Mouse (Mus musculus): ENCODE results near the gene Polr3gl.

Polr3gl gene

DNA sequence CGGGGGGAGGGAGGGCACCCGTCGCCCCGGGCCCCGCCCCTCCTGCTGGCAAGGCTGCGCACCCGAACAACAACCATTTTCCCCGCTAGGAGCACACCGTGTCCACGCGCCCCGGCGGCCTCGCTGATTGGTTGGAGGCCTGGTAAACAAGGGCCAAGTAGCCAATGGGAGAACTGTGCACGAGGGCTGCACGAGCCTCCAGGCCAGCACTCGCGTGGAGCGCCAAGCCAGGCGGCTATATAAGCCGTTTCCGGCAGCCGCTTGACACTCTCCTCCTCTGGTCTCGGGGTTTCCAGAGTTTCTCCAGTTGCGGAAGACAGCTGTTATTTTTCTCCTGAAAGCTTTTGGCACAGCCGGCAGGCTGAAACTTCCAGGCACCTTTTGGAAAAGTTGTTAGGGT is 36.3 kb downstream of the Polr3gl start, which contains the start of gene Txnip:
Txnip (plus strand) TSS at position 264 of the 400 bp plus-strand sequence.
- DNase-seq (ENCODE audit: low spot score), result peak; percentile 99

DNA sequence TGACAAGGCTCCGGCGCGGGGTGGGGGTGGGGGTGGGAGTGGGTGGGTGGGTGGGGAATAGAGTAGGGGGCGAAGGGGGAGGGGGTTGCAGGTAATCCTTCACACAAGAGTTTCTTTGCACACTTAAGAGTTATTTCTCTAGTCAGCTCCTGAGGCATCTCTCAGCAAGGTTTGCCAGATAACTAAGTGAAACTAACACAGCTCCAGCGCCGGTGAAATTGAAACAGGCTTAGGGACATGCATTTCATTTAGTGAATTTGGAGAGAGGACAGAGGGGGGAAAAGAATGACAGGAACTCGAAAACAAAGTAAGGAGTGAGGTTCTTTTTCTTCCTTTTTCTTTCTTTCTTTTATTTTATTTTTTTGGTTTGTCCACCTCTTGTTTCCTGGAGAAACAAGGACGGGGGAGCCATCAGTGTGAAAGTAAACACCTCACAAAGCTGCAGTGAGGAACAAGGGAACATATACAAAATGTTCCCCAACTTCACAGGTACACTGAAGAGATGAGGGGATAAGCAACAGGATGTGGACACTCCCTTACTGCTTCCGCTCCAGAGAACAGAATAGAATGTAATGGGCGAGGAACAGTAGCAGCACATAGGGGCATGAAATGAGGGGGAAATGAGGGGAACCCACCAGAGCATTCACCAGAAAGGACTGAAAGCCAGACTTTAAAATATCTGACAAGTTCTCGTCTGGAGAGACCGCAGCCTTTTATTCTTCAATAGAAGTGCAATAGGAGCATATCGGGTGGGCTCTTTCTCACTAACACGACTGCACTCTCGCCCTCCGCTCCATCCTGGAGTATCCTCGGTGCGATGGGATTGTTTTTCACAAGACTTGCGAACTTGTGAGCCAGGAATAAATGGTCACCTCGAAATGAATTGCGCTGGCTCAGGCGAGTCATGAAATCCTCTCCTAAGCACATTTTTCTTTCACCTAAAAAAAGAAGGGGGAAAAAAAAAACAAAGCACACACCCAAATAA is 37.0 kb downstream of the Polr3gl start:
- DNase-seq (ENCODE audit: low spot score), result no peak

DNA sequence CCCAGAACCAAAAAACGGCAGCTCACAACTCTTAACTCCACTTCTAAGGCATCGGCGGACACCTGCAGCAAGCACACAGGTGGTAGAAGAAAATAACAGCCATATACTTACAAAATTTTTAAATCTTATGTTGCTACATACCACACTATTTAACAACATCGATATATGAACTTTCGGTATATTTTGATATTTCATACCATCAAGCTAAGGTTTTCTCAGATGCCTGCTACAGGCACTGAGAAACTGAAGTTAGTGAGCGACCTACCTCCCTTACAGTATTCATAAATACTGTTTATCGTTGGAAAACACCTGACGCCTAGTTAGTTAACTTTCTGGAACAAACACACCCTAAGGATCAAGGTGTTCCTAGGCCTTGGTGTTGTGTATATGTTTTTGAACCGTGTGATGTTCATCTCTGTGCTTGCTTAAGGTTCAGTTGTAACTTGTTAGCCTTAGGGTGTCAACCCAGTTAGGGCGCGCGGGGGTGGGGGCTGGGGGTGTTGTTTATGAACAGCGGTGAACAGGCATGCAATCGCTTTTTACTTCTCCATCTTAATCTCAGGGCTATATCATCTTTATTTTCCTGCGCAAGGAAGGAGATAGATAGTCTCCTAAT is 37.9 kb downstream of the Polr3gl start:
- DNase-seq (ENCODE audit: low spot score), result no peak

DNA sequence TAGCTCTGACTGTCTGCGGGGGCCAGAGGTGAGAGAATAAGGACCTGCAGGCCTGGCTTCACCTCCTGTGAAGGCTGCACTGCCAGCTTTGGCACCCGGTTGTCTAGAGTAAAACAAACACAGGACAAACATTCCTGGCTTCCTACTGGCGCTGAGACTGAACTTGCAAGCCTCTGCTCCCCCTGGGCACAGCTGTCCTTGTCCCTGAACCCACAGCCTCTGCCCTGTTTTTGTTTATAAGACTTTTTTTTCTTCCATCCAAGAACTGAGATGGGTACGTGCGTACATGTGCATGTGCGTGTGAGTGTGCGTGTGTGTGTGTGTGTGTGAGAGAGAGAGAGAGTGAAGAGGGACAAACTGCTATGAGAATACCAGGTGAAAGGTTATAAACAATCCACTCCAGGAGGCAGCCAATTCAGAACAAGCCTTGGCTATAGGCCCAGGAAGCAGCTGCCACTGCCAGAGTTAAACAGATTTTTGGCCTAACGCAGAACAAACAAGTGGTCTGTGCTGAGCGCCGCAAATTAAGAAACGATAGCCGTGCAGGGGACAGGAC is 38.9 kb downstream of the Polr3gl start:
- no peak for DNase-seq (ENCODE audit: low spot score)

DNA sequence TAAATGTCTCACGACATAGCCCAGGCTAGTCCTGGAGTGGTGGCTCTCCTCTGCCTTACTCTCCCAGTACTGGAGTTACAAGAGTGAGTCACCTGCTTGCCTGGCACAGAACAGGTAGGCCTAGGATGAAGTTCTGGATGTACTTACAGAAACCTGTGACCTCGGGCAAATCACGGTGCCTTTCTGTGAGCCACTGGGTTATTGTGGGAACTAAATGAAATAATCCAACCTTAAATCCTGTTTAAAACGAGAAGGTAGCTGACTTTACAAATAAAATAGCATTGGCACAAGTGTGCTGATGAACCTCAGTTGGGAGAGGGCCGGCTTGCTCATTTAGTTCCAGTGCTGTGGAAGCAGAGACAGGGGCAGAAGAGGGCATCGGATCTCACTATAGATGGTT is 39.7 kb downstream of the Polr3gl start:
- DNase-seq (ENCODE audit: low spot score), result no peak

DNA sequence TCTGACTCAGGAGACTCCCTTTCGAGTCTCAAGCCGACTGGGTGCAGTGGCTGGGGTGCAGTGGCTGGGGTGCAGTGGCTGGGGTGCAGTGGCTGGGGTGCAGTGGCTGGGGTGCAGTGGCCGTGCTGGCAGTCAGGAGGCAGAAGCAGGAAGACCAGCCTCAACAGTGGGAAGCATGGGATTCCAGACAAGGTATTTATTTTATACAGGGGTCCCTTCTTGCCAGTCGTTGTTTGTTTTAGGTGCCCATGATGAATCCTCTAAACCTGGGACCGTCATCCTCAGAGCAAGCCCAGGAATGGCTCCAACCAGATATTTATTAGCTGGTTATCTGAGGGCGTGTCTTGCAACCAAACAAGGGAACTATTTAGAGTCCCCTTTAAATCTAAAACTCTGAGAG is 40.4 kb downstream of the Polr3gl start:
- no peak for DNase-seq (ENCODE audit: low spot score)

DNA sequence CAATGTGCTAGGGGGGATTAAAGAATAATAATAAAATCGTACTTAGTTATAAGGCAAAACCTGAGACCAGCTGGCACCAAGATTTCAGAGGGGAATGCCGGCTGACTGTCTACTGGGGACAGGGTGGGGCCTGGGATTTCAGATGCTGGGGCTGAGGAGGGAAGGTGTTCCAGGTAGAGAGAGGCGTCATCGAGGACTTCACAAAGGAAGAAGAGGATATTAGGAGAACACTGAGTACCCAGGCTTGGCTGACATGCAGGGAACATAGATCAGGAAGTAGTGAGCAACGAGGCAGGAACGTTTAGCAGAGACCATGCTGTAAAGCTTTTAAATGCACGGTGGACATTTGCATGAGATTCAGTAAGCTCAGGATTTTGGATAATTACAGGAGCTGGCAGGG is 42.1 kb downstream of the Polr3gl start:
- no peak for DNase-seq (ENCODE audit: low spot score)

DNA sequence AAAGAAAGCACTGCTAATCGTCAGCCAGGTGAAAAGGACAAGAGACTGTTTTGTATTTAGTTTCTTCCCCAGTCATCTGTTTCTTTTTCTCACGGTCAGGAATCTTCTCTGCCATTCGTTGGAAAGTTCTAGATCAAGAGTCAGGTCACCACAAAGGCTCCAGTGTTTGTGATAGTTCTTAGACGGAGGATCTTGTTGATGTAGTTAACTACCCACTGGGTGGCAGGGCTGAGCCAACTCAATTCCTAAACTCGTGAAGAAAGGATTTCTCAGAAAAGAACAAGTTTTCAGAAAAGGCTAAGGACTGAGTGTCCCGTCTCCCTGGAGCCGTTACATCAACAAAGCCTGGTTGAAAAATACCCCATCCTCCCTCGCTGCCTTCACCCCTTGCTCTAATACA is 42.8 kb downstream of the Polr3gl start:
- no peak for DNase-seq (ENCODE audit: low spot score)

DNA sequence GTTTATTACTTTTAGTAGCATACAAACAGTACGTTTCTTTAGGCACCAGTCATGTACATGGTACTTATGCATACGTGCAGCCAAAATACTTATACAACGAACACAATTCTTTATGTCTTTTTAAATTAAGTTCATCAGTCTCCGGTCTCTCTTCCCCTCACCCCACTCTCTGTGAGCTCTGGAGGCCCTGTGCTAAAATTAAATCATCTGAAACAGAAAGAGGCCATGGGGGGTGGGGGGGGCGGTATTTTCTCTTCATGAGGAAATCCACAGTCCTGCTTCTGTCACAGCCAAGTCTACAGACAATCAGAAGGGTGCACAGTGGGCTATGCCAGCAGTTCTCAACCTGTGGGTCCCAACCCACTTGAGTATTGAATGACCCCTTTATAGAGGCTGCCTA is 44.6 kb downstream of the Polr3gl start:
- no peak for DNase-seq (ENCODE audit: low spot score)

DNA sequence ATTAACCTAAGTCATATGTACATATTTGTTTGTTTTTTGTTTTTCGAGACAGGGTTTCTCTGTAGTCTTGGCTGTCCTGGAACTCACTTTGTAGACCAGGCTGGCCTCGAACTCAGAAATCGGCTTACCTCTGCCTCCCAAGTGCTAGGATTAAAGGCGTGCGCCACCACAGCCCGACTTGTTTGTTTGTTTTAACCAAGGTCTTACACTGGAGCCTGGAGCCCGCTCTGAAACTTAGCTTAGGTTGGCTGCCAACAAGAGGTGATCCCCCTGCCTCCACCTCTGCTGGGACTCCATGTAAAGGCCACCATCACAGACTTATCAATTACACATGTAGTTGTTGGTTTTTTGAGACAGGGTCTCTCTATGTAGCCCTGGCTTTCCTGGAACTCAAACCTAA is 45.2 kb downstream of the Polr3gl start:
- no peak for DNase-seq (ENCODE audit: low spot score)

DNA sequence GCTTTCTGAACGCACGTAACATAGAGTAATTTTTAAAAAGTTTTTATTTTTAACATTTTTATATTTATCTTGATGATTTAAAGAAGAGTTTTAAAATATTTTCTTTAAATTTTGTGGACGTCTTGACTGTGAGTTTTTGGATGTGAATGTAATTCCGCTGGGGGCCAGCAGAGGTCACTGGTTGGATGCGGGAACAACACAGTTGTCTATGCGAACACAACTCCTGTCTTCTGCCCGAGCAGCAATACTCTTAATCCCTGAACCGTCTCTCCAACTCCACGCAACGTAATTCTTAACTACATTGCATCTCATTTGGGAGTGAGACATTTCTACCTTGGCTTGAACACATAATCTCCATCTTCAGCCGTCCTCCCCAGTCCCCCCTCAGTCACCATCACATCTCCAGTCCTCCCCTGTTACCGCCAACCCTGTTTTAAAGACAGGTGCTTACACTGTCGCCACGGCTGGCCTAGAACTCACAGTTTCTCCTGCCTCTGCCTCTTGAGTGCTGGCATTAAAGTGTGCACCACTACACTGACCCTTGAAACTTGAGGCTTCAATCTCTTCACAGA is 46.5 kb downstream of the Polr3gl start:
- no peak for DNase-seq (ENCODE audit: low spot score)

DNA sequence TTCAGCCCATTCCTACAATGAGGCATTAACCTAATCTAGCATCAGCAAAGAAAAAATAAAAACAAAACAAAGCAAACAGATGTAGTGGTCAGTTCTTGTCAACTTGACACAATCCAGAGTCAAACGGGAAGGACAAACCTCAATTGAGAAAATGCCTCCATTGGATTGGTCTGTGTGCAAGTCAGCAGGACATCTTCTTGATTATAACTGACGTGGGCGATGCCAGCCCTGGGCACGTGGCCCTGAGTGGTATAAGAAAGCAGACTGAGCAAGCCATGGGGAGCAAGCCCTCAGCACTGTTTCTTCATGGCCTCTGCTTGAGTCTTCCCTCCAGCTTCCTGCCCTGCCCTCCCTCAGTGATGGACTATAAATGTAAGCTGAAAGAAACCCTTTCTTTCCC is 47.1 kb downstream of the Polr3gl start:
- DNase-seq (ENCODE audit: low spot score), result no peak

DNA sequence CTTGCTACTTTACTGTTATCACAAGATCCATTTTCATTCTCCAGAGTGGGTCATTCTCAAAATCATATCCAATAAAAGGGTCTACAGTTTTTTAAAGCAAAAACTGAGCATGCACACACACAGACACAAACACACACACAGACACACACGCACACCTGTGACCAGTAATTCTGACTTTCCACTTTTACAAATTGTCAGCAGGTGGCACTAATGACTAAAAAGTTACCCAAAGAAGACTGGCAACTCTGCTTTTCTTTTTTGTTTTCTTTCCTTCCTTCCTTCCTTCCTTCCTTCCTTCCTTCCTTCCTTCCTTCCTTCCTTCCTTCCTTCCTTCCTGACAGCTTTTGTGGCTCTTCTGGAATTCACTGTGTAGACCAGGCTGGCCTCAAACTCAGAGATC is 48.4 kb downstream of the Polr3gl start:
- DNase-seq (ENCODE audit: low spot score), result no peak

DNA sequence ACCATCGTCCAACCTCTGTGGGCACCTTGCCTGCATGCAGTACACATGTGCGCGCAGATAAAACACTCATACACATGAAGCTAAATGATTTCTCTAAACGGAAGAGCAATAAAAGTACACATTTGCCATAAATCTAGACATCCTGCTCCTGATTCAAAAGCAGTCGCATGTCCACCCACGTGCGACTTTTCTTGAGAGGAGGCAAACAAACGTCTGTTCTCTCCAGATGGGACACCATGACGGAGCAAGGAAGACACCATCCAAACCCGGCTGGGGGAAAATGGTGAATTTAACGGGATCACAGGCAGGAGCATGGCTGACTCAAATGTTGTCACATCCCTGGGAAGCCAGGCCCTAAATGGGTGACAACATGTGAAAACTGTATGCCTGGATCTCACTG is 50.6 kb downstream of the Polr3gl start:
- DNase-seq (ENCODE audit: low spot score), result no peak

DNA sequence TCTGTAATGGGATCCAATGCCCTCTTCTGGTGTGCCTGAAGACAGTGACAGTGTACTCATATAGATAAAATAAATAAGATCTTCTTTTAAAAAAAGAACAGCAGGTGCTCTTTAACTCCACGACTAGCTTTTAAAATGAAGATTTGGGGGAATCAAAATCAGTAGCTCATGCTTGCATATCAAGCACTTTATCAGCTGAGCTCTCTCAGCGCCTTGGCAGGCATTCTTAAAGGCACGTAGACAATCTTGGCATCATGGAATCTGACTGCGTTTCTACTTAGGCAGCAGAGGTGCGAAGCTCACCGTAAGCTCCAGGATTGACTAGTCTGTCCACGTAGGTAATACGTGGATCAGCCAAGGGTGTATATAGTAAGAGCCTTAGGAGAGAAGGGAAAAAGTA is 51.4 kb downstream of the Polr3gl start:
- DNase-seq (ENCODE audit: low spot score), result no peak

DNA sequence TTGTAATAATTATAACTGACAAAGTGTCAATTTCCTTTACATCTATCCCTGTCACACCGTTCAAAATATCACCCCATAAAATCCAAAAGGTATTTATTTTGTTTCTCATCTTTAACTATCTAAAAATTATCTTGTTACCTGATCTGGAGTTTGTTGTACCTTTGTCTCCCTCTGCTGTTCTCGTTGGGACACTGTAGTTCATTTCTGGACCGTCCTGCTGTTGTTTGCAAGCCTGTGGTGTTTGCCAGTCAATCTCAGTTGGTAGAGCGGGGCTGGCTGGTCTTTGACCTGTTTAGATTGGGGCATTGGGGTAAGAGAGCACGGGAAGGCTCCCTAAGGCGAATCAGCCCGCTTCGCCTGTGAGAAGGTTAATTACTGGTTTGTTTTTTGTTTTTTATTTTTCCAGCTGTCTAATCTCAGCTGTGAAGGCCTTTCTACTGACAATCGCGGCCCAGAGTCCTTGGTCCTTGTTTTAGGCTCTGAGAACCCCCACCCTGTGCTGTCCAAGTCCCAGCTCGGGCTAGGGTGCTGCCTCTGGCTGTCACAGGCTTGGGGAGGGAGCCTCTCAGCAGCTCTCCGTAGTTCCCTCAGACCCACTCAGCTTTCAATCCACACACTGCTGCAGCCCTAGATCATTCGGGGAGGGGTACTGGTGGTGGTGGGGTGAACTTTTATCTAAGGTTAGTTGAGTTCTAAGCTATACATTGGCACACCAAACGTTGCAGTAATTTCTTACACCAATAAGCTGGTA is 52.5 kb downstream of the Polr3gl start:
- no peak for DNase-seq (ENCODE audit: low spot score)

DNA sequence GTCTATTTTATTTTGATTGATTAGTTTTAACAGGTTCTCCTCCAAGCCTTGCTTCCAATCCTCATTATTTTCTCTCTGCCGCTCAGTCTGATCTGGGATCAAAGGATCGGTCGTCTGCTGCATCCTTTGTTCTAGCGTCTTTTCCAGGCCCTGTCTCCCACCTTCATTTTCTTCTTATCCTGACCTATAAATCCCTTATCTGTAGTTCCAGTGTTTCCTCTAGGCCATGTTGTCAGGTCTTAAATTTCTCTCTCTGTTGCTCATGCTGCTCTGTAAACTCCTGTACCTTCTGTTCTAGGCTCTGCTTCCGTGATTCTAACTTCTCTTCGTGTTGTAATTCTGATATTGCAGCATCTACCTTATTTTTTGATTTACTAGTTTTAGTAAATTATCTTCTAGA is 53.2 kb downstream of the Polr3gl start:
- DNase-seq (ENCODE audit: low spot score), result no peak

DNA sequence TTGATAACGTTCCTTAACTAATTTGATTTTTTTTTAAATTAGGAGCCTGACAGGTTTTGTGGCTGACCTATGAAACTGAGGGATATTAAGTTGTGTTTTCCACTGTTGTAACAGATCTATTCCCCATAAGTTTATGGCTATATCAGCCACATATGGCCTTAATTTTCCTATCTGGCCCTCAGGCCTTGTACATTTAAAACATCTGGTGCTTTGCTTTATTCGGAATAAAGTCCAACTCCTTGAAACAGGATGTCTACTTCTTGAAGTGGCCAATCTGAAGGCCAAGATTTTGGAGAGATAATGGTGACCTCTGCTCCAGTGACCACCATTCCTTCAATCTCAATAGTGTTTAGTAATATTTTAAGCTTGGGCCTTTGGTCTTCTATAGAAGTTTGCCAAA is 54.7 kb downstream of the Polr3gl start:
- no peak for DNase-seq (ENCODE audit: low spot score)

DNA sequence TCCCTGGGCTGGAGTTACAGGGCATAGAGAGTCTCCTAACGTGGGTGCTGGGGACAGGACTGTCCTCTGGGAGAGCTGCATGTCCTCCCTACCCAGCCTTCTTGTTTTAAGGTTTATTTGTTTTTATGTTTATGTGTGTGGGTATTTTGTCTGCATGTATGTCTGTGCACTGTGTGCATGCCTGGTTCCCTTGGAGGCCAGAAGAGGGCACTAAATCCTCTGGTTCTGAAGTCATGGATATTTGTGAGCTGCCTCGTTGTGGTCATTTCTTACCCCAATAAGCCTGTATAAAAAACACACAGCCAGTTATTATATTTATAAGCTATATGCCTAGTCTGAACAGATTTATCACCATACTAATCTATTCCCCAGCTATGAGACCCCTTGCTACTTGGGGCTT is 59.7 kb downstream of the Polr3gl start:
- no peak for DNase-seq (ENCODE audit: low spot score)

DNA sequence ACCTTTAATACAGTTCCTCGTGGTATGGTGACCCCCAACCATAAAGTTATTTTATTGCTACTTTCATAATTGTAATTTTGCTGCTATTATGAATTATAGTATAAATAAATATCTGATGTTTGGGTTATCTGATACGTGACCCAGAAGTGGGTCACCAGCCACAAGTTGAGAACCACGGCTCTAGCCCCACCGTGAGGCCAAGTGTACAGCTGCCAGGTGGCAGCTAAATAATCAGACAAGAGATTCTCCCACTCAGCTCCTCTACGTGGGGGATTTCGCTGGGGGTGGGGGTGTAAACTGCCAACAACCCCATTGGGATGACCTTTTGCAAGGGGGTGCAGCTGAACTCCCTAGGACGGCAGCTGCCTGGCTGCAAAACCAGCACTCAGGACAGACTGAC is 61.9 kb downstream of the Polr3gl start:
- no peak for DNase-seq (ENCODE audit: low spot score)

DNA sequence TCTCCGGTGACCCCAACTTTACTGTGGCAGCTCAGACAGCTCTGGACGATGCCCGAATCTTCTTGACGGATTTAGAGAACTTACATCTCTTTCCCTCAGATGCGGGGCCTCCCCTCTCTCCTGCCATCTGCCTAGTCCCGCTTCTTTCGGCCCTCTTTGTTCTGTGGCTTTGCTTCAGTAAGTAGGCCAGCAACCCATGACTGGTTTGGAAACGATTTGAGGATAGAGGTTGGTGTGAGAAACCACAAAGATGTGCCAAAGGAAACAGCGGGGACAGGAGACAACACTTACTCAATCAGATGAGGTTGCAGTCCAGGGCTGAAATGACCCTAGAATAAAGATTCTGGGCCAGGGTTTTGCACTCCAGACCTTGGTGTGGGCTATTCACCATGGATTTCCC is 65.5 kb downstream of the Polr3gl start:
- DNase-seq (ENCODE audit: low spot score), result no peak

Data from urinary bladder, postnatal 10 days (tissue).